Mouse (Mus musculus): Measurements from ENCODE around the gene Sypl.

- TF ChIP-seq CTCF (IDR thresholded peaks at IDR 0.05; ENCODE audit: low read depth) (no peak), EP300 (optimal IDR thresholded peaks at IDR 0.05) (no peak)
Observed at GRCm38 (mm10) chr12:33015103-33015502, 61.4 kb downstream of the Sypl start.
